Mouse (Mus musculus): ENCODE results near the gene Tas1r1.

GRCm38 (mm10) chr4:152027524-152027923, 10.8 kb downstream of the Tas1r1 start, which contains the start of gene Zbtb48:
- TF ChIP-seq CTCF (IDR thresholded peaks at IDR 0.05; ENCODE audit: low read depth) (no peak), EP300 (IDR thresholded peaks at IDR 0.05; ENCODE audit: low read depth) (no peak)
